Mouse (Mus musculus): ENCODE measurements around the gene Arid3a.

DNA sequence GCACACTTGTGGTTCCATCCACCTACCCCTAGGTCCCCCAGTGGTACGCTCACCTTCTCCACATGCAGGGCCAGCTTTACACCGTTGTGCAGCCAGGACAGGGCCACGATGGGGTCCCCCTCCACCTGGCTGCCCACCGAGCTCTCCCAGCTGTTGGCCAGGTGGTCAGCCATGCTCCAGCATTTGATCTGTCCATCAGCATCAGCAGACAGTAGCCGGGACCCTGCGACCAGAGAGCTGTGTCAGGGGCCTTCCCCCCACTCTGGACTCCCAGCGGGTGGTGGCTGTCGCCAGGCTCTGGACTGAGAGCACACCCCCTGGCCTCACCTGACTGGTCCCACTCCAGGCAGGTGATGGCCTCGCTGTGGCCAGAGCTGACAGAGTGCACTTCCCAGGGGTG lies 20.1 kb upstream of the Arid3a start:
- TF ChIP-seq CTCF (conservative IDR thresholded peaks at IDR 0.05; ENCODE audit: insufficient read depth, insufficient read length, low read depth, low read length) = no peak
- no peak for TF ChIP-seq POLR2A (IDR thresholded peaks at IDR 0.05; ENCODE audit: low read depth, low read length)
